Mouse (Mus musculus) bone marrow macrophage, adult 2 months (primary cell): ENCODE measurements at regions not wholly inside any gene's neighbourhood (a gene's known extent, or its start where the extent isn't known, plus 50 kb on each side); places are given as distances from the start of the nearest gene placed in this dataset.

Source experiments
- CTCF ChIP-seq: IDR thresholded peaks from 2 replicates; pipeline ENCODE4 v1.5.1; 2012; ENCODE audit warnings: low read depth, mild to moderate bottlenecking, low read length, moderate library complexity
- POLR2A ChIP-seq: IDR thresholded peaks from 2 replicates; pipeline ENCODE4 v1.6.1; 2012; ENCODE audit warnings: mild to moderate bottlenecking, low read depth, low read length, borderline replicate concordance

DNA sequence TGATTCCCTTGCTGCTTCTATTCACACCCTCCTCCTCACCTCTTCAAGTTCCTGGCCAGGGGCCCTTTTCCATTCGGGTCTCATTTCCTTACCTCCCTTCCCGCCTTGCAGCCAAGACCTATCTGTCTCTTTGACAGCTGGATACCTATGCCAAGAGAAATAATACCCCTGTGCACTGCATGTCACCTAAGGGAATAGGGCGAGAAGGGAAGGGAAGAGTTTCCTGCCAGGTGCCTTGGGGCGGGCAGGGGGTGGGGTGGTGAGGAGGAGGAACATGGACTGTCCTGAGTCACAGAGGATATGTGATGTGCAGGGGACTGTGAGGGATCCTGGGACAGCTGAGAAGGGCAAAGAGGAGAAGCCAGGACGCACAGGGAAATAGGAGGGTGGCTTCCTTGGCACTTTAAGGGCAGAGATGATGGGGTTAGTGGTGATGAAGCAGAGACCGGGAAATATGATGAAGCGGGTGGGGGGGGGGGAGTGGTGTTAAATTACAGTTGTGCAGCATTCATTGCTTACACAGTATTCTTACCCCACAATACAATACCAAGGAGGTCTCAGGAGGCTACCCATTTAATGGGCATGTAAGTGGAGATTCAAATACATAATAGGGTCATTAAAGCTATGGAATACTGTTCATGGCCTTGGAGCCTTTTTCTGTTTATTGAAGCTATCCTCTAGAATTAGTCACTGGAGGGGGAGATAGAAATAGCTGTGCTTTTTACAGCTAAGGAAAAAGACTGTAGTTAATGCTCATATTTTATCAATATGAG, 278.0 kb downstream of the 1500009L16Rik start:
- no peak for TF ChIP-seq CTCF
- TF ChIP-seq POLR2A, result no peak
